Mouse (Mus musculus): Measurements from ENCODE around the gene Atg7. TPM values are rescaled to one million over a fixed set of nuclear protein-coding genes. Genes with fewer than 3 reads are reported as not detected.

Gene Atg7
- polyA plus RNA-seq, 1 experiment from 2014 or later: 10.9 TPM

GRCm38 (mm10) chr6:114857996-114858721 is 215.3 kb downstream of the Atg7 start:
- Histone ChIP-seq H3K36me3 (replicated peaks; ENCODE audit: insufficient read depth, low read length) (peaks cover 23% of the 10 kb centered on the region), H3K4me3 (ENCODE audit: low read depth, low read length) (no peak overlapping the region), H3K4me1 (ENCODE audit: insufficient read depth) (no peaks in the 10 kb centered on the region; the same call in 1 of the 2 replicates), H3K27me3 (ENCODE audit: insufficient read depth, low read length) (no peaks in the 10 kb centered on the region), H3K4me2 (ENCODE audit: low read depth, low read length) (no peak overlapping the region), H3K27ac (ENCODE audit: low read depth) (no peak overlapping the region), H3K9ac (replicated peaks) (no peak overlapping the region), H3K9me3 (ENCODE audit: low read length) (no peaks in the 10 kb centered on the region)
- TF ChIP-seq CTCF (IDR thresholded peaks at IDR 0.05; ENCODE audit: low read depth): no peak
- no peak for TF ChIP-seq EP300 (IDR thresholded peaks at IDR 0.05; ENCODE audit: low read depth)
- WGBS (ENCODE audit: insufficient replicate concordance): 73% methylated on average over 3 of the region's 3 CpGs
- no peak for DNase-seq
- ATAC-seq: no peak

GRCm38 (mm10) chr6:114858722-114859053 is 215.8 kb downstream of the Atg7 start:
- no peak overlapping the region for H3K27ac ChIP-seq (ENCODE audit: low read depth)
- no peaks in the 10 kb centered on the region for H3K9me3 ChIP-seq (ENCODE audit: low read length)
- 72% methylated on average over 4 of the region's 4 CpGs for WGBS (ENCODE audit: insufficient replicate concordance)
- ATAC-seq (no peak), DNase-seq (no peak)
- H3K36me3 ChIP-seq (replicated peaks; ENCODE audit: insufficient read depth, low read length): peaks cover 28% of the 10 kb centered on the region
- H3K4me2 ChIP-seq (ENCODE audit: low read depth, low read length): no peak overlapping the region
- TF ChIP-seq CTCF (IDR thresholded peaks at IDR 0.05; ENCODE audit: low read depth) (no peak), EP300 (IDR thresholded peaks at IDR 0.05; ENCODE audit: low read depth) (no peak)
- no peak overlapping the region for H3K9ac ChIP-seq (replicated peaks)
- H3K4me1 ChIP-seq (ENCODE audit: insufficient read depth): no peaks in the 10 kb centered on the region; the same call in 1 of the 2 replicates
- H3K27me3 ChIP-seq (ENCODE audit: insufficient read depth, low read length): no peaks in the 10 kb centered on the region
- no peak overlapping the region for H3K4me3 ChIP-seq (ENCODE audit: low read depth, low read length)

GRCm38 (mm10) chr6:114860677-114861568 is 218.0 kb downstream of the Atg7 start:
- DNase-seq: no peak

GRCm38 (mm10) chr6:114861591-114861990 is 218.7 kb downstream of the Atg7 start:
- Histone ChIP-seq H3K4me1 (ENCODE audit: insufficient read depth) (no peaks in the 10 kb centered on the region), H3K4me2 (ENCODE audit: low read depth, low read length) (no peak overlapping the region), H3K9me3 (ENCODE audit: low read length) (no peaks in the 10 kb centered on the region), H3K27ac (ENCODE audit: low read depth) (no peak overlapping the region), H3K9ac (replicated peaks) (no peak overlapping the region), H3K27me3 (ENCODE audit: insufficient read depth, low read length) (no peaks in the 10 kb centered on the region), H3K36me3 (replicated peaks; ENCODE audit: insufficient read depth, low read length) (peaks cover 32% of the 10 kb centered on the region), H3K4me3 (ENCODE audit: low read depth, low read length) (no peak overlapping the region)
- no peak for ATAC-seq
- 89% methylated on average over 9 of the region's 9 CpGs for WGBS (ENCODE audit: insufficient replicate concordance)
- TF ChIP-seq EP300 (IDR thresholded peaks at IDR 0.05; ENCODE audit: low read depth): no peak
- no peak for TF ChIP-seq CTCF (IDR thresholded peaks at IDR 0.05; ENCODE audit: low read depth)
- DNase-seq: no peak

More at GRCm38 (mm10) chr6:114860677-114861568, 218.0 kb downstream of the Atg7 start:
- no peak overlapping the region for H3K4me2 ChIP-seq (ENCODE audit: low read depth, low read length)
- no peak for TF ChIP-seq CTCF (IDR thresholded peaks at IDR 0.05; ENCODE audit: low read depth)
- no peak for TF ChIP-seq EP300 (IDR thresholded peaks at IDR 0.05; ENCODE audit: low read depth)
- H3K4me1 ChIP-seq (ENCODE audit: insufficient read depth): no peaks in the 10 kb centered on the region
- no peak for ATAC-seq
- no peak overlapping the region for H3K27ac ChIP-seq (ENCODE audit: low read depth)
- 77% methylated on average over 14 of the region's 14 CpGs for WGBS (ENCODE audit: insufficient replicate concordance)
- no peaks in the 10 kb centered on the region for H3K9me3 ChIP-seq (ENCODE audit: low read length)
- no peaks in the 10 kb centered on the region for H3K27me3 ChIP-seq (ENCODE audit: insufficient read depth, low read length)
- H3K9ac ChIP-seq (replicated peaks): no peak overlapping the region
- no peak overlapping the region for H3K4me3 ChIP-seq (ENCODE audit: low read depth, low read length)
- H3K36me3 ChIP-seq (replicated peaks; ENCODE audit: insufficient read depth, low read length): peaks cover 32% of the 10 kb centered on the region

- no peaks in the 10 kb centered on the region for H3K9me3 ChIP-seq (ENCODE audit: low read length)
- H3K27me3 ChIP-seq (ENCODE audit: insufficient read depth, low read length): no peaks in the 10 kb centered on the region
- TF ChIP-seq EP300 (IDR thresholded peaks at IDR 0.05; ENCODE audit: low read depth) (no peak), CTCF (IDR thresholded peaks at IDR 0.05; ENCODE audit: low read depth) (no peak)
- peaks cover 32% of the 10 kb centered on the region for H3K36me3 ChIP-seq (replicated peaks; ENCODE audit: insufficient read depth, low read length)
- DNase-seq: no peak
- ATAC-seq: no peak
- H3K27ac ChIP-seq (ENCODE audit: low read depth): no peak overlapping the region
- H3K4me3 ChIP-seq (ENCODE audit: low read depth, low read length): no peak overlapping the region
- H3K4me2 ChIP-seq (ENCODE audit: low read depth, low read length): no peak overlapping the region
- H3K4me1 ChIP-seq (ENCODE audit: insufficient read depth): no peaks in the 10 kb centered on the region
- no peak overlapping the region for H3K9ac ChIP-seq (replicated peaks)
- 79% methylated on average over 9 of the region's 9 CpGs for WGBS (ENCODE audit: insufficient replicate concordance)
Measured at GRCm38 (mm10) chr6:114862046-114862445, 219.1 kb downstream of the Atg7 start.

GRCm38 (mm10) chr6:114863501-114863900 is 220.6 kb downstream of the Atg7 start:
- no peak for ATAC-seq
- Histone ChIP-seq H3K4me3 (ENCODE audit: low read depth, low read length) (no peak overlapping the region), H3K27me3 (ENCODE audit: insufficient read depth, low read length) (no peaks in the 10 kb centered on the region), H3K36me3 (replicated peaks; ENCODE audit: insufficient read depth, low read length) (peaks cover 32% of the 10 kb centered on the region), H3K9ac (replicated peaks) (no peak overlapping the region), H3K9me3 (ENCODE audit: low read length) (no peaks in the 10 kb centered on the region), H3K4me2 (ENCODE audit: low read depth, low read length) (no peak overlapping the region), H3K4me1 (ENCODE audit: insufficient read depth) (no peaks in the 10 kb centered on the region), H3K27ac (ENCODE audit: low read depth) (no peak overlapping the region)
- TF ChIP-seq CTCF (IDR thresholded peaks at IDR 0.05; ENCODE audit: low read depth) (no peak), EP300 (IDR thresholded peaks at IDR 0.05; ENCODE audit: low read depth) (no peak)
- no peak for DNase-seq
- WGBS (ENCODE audit: insufficient replicate concordance): 76% methylated on average over 5 of the region's 5 CpGs
